Mouse (Mus musculus) liver, embryonic 11.5 days (tissue): Measurements from ENCODE around the gene Gipr. TPM values are rescaled to one million over a fixed set of nuclear protein-coding genes. Genes with fewer than 3 reads are reported as not detected.

Experiments
- ATAC-seq: fragments of 200-750 bp; cut with Nextera tagmentation; replicated peaks from 2 replicates; pipeline ENCODE4 v1.8.0; 2017; ENCODE audit warnings: moderate number of reproducible peaks, mild to moderate bottlenecking, moderate TSS enrichment, moderate library complexity; ENCODE audit not compliant: low FRiP score
- DNase-seq: peaks from one replicate; pipeline ENCODE4 v3.0.0-alpha.2; 2017; ENCODE audit warnings: low spot score
- H3K27ac ChIP-seq: fragments of 300-500 bp; sonication (generic); 2 replicates; pipeline ENCODE4 v1.5.1; 2014; ENCODE audit warnings: mild to moderate bottlenecking, low read depth, low read length, control low read depth
- H3K27me3 ChIP-seq: fragments of 300-500 bp; sonication (generic); replicated peaks from 2 replicates; pipeline ENCODE4 v1.6.1; 2014; ENCODE audit warnings: low read length, mixed read lengths; ENCODE audit not compliant: control insufficient read depth, insufficient read depth
- H3K36me3 ChIP-seq: fragments of 300-500 bp; sonication (generic); 2 replicates; pipeline ENCODE4 v1.6.1; 2014; ENCODE audit warnings: mild to moderate bottlenecking, low read length, moderate library complexity, mixed read lengths; ENCODE audit not compliant: control insufficient read depth, insufficient read depth
- H3K4me1 ChIP-seq: fragments of 300-500 bp; sonication (generic); replicated peaks from 2 replicates; pipeline ENCODE4 v1.6.1; 2014; ENCODE audit warnings: low read length, mixed read lengths; ENCODE audit not compliant: control insufficient read depth, insufficient read depth
- H3K4me2 ChIP-seq: fragments of 300-500 bp; sonication (generic); 2 replicates; pipeline ENCODE4 v1.6.1; 2014; ENCODE audit warnings: mild to moderate bottlenecking, control low read depth, moderate library complexity
- H3K4me3 ChIP-seq: fragments of 300-500 bp; sonication (generic); 2 replicates; pipeline ENCODE4 v1.5.1; 2014; ENCODE audit warnings: low read depth, low read length, control low read depth
- H3K9ac ChIP-seq: fragments of 300-500 bp; sonication (generic); 2 replicates; pipeline ENCODE4 v1.6.1; 2014; ENCODE audit warnings: low read depth, low read length, control low read depth
- H3K9me3 ChIP-seq: fragments of 300-500 bp; sonication (generic); 2 replicates; pipeline ENCODE4 v1.6.1; 2016; ENCODE audit warnings: low read length, inconsistent platforms, mixed read lengths; ENCODE audit not compliant: control insufficient read depth
- WGBS: fragments of 180-500 bp; shearing (Covaris S2); extraction: QIAGEN DNeasy Blood & Tissue Kit; methylation state at CpG from one replicate; pipeline ENCODE4 v1.1.7; 2014; 5-methylcytosine and 5-hydroxymethylcytosine counted together
- polyA plus RNA-seq: library from polyadenylated mRNA; unstranded; fragments of >200 nt; fragmentation: Nextera tagmentation; extraction: Ambion mirVana; gene quantifications from 2 replicates; pipeline ENCODE4 v1.2.1, GENCODE M21; 2014

Gene Gipr
- polyA plus RNA-seq, 1 experiment from 2014 or later: 0.73 TPM

DNA sequence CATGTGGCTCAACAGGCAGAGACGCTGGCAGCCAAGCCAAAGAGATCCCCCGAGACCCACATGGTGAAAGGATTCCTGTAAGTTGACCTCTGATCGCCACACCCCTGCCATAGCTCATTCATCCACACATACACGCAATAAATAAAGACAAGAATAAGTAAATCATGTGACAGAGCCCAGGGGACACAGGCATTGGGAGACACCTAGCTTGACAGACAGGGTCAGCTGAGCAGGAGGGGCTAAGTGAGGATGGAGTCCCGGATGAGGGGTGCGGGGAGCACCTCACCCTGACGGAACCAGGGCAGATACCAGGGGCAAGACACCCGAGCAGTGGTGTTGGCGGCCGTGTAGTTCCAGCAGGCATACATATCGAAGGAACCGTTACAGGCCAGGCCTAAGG, 2.2 kb downstream of the Gipr start:
- H3K4me1 ChIP-seq: peaks cover 41% of the 10 kb centered on the region
- peaks cover 2% of the 10 kb centered on the region; the same call in 1 of the 2 replicates for H3K9me3 ChIP-seq
- H3K4me3 ChIP-seq: no peak overlapping the region; the same call in 1 of the 2 replicates
- no peak overlapping the region for H3K27ac ChIP-seq
- no peak for DNase-seq
- H3K9ac ChIP-seq: no peak overlapping the region
- 29% methylated on average over 12 of the region's 12 CpGs for WGBS
- peaks cover 28% of the 10 kb centered on the region for H3K27me3 ChIP-seq
- no peaks in the 10 kb centered on the region for H3K36me3 ChIP-seq
- ATAC-seq: no peak
- peak overlapping the region; percentile 56 for H3K4me2 ChIP-seq

DNA sequence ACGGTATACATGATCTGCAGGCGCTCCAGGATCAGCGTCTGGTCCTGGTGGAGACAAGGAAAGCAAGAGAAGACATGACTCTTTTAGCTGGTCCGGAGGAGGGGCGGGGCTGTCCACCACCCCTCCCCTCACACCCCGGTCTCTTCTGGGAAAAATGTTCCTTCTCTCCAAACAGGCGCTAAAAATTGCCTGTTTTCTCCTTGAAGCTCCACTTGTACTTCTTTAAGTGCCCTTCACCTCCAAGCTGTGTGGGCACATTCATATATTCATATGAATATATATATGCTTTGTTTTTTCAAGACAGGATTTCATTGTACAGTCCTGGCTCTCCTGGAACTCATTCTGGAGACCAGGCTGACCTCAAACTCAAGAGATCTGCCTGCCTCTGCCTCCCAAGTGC, 3.0 kb downstream of the Gipr start:
- Histone ChIP-seq H3K27ac (no peak overlapping the region), H3K27me3 (peaks cover 30% of the 10 kb centered on the region), H3K9ac (no peak overlapping the region)

DNA sequence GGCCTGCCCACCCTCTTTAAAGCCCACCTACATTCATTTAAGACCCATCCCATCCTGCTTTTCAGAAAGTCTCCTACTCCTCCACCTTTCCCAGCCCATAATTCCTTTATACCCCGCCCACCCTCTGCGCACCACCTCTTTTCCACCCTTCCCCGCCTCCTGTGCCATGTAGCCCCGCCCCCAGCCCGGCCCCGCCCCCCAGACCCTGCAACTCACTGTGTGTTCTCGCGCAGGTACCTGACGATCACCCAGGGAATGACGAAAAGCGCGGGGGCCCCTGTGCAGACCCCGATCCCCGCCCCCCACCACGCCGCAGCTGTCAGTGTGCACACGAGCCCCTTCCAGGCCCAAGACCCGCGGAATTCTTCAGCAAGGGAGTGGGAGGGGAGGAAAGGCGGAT, 5.8 kb downstream of the Gipr start:
- H3K4me2 ChIP-seq: peak overlapping the region; percentile 83
- DNase-seq (peak; percentile 78), ATAC-seq (peak; percentile 67)
- peaks cover 26% of the 10 kb centered on the region for H3K27me3 ChIP-seq
- H3K27ac ChIP-seq: no peak overlapping the region
- H3K9ac ChIP-seq: no peak overlapping the region
- peaks cover 36% of the 10 kb centered on the region for H3K4me1 ChIP-seq
- no peaks in the 10 kb centered on the region for H3K9me3 ChIP-seq
- peaks cover under 1% of the 10 kb centered on the region; the same call in 1 of the 2 replicates for H3K36me3 ChIP-seq
- H3K4me3 ChIP-seq: peak overlapping the region; percentile 43
- 2% methylated on average over 20 of the region's 20 CpGs for WGBS

More for the DNA sequence above, 3.0 kb downstream of the Gipr start:
- Histone ChIP-seq H3K4me3 (no peak overlapping the region), H3K36me3 (no peaks in the 10 kb centered on the region), H3K9me3 (peaks cover 2% of the 10 kb centered on the region; the same call in 1 of the 2 replicates), H3K4me2 (no peak overlapping the region), H3K4me1 (peaks cover 41% of the 10 kb centered on the region)
- ATAC-seq (no peak), DNase-seq (no peak)
- 78% methylated on average over 7 of the region's 7 CpGs for WGBS

DNA sequence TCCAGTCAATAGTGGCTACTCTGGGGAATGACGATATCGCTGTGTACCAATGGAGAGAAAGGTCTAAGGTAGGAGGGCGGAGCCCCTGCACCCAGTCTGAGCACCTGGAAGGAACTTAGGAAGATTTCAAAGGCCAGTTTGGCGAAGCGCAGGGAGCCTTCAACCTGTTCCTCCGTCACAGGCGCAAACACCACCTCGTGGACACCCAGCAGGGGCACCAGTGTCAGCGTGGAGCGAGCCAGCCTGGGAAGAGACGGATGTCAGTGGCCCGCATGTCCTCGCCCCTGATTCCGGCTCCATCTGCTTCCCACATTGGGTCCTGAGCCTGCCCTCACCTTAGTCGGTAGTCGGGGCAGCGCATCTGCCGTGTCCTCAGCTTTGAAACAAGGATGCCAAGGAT, 6.5 kb downstream of the Gipr start:
- no peak for DNase-seq

DNA sequence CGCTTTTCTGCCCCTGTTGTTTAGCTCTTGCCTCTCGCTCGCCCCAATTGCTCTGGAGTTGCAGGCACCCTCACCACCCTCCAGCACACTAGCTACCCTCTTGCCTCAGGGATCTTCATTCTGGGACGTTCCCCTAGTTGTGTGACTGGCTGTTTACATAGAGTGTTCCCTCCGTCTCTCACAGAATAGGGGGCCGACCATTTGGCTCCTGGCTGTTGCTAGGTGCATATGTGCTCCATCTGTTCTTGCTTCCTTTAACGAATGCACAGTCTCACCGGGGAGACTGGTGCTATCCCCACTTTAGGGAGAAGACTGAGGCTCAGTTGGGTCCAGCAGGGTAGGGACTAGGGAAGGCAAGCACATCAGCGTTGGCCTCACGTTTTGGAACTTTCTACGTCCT, 7.3 kb downstream of the Gipr start:
- DNase-seq (no peak), ATAC-seq (no peak)
- Histone ChIP-seq H3K27me3 (peaks cover 12% of the 10 kb centered on the region), H3K36me3 (peaks cover 6% of the 10 kb centered on the region), H3K9ac (no peak overlapping the region), H3K4me1 (peaks cover 21% of the 10 kb centered on the region), H3K27ac (no peak overlapping the region), H3K4me3 (no peak overlapping the region), H3K9me3 (no peaks in the 10 kb centered on the region), H3K4me2 (no peak overlapping the region)
- WGBS: 69% methylated on average over 11 of the region's 11 CpGs

More for the DNA sequence above, 6.5 kb downstream of the Gipr start:
- Histone ChIP-seq H3K4me2 (peak overlapping the region; percentile 83), H3K4me1 (peaks cover 29% of the 10 kb centered on the region), H3K27me3 (peaks cover 19% of the 10 kb centered on the region), H3K9ac (no peak overlapping the region), H3K9me3 (no peaks in the 10 kb centered on the region), H3K4me3 (peak overlapping the region; percentile 43; the same call in 1 of the 2 replicates), H3K36me3 (peaks cover 6% of the 10 kb centered on the region; the same call in 1 of the 2 replicates), H3K27ac (no peak overlapping the region)
- 18% methylated on average over 18 of the region's 18 CpGs for WGBS
- no peak for ATAC-seq

DNA sequence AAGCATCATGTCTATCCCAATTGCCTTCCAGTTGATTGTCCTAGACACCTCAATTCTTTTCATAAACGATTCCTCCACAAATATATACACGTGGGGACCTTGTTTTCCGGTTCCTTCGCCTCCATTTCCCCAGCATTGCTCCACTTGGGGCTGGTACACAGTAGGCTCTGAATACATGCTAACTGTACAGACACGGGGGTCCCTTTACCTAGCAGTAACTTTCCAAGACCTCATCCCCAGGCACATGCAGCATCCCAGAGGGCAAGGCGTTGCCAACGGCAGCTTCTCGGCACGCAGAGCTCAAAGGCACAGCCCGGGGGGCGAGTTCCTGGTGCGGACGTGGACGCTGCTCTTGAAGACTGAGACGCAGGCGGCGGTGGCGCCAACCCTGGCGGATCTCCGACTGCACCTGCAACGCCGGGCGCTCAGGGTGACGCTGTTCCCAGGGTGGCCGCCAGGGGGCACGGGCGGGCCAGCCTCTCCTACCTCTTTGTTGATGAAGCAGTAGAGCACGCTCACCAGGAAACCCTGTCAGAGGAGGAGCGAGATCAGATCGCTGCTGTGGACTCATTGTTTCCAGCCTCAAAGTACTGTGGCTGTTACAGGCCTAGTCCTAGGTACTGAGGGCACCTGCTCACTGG, 8.6 kb downstream of the Gipr start:
- Histone ChIP-seq H3K36me3 (peaks cover 15% of the 10 kb centered on the region), H3K27ac (no peak overlapping the region), H3K9me3 (no peaks in the 10 kb centered on the region), H3K4me3 (peak overlapping the region; percentile 14), H3K4me1 (peaks cover 20% of the 10 kb centered on the region), H3K4me2 (peak overlapping the region; percentile 42), H3K9ac (no peak overlapping the region), H3K27me3 (peaks cover 12% of the 10 kb centered on the region)
- DNase-seq (peak; percentile 93), ATAC-seq (peak; percentile 76)
- WGBS: 6% methylated on average over 30 of the region's 30 CpGs

DNA sequence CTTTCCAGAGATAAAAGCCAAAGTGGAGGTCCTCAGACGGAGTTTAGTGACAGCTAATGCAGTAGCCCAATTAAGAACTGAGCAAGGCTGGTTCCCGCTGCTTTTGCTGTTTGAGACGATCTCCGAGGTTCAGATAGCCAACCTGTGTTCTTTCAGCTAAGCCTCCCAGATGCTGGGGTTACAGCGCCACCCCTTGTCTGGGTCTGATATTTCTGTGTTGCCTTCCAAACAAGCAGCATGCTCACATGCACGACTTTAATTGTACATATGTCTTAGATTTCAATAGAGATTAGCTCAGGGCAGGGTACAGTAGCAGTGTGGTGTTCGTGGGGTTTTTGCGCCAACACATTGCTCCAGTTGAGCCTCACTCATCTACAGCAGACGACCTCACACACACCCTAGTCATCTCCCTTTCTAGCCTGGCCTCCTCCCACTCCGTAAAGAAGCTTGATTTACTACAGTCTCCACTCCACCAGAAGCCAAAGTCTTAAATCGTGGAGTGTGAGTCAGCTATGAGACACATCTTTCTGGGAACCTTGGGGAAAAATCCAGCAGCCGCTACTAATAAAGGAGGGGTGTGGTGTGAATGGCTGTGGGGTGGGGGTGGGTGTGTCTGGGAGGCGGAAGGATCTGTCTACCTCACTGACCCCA, 10.0 kb downstream of the Gipr start:
- 59% methylated on average over 13 of the region's 13 CpGs for WGBS
- Histone ChIP-seq H3K4me3 (no peak overlapping the region), H3K4me1 (peaks cover 20% of the 10 kb centered on the region), H3K9me3 (no peaks in the 10 kb centered on the region), H3K27ac (no peak overlapping the region), H3K4me2 (no peak overlapping the region), H3K36me3 (peaks cover 15% of the 10 kb centered on the region), H3K27me3 (peaks cover 12% of the 10 kb centered on the region), H3K9ac (no peak overlapping the region)
- ATAC-seq (no peak), DNase-seq (no peak)

DNA sequence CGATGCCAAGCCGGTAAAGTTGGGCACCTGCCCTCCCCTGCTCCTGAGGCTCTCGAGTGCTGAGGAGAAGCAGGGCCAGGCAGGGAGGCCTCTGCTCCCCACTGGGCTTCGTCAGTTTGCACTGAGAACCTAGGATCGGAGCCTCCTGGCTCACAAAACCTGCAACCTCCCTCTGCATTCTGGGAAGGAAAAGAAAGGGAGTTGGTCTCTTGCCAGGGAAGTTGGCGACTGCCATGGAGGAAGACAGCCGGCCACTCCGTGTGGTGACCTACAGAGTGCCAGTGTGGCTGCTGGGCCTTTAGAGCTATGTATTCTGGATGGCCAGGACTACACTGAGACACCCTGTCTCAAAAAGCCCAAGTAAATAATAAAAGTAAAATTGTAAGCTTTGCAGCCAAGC, 11.1 kb downstream of the Gipr start:
- peaks cover 18% of the 10 kb centered on the region; the same call in 1 of the 2 replicates for H3K4me1 ChIP-seq
- peaks cover 15% of the 10 kb centered on the region for H3K36me3 ChIP-seq
- H3K27ac ChIP-seq: no peak overlapping the region
- DNase-seq: no peak
- WGBS: 83% methylated on average over 8 of the region's 8 CpGs
- no peak overlapping the region for H3K4me2 ChIP-seq
- no peak for ATAC-seq
- H3K27me3 ChIP-seq: peaks cover 12% of the 10 kb centered on the region
- H3K4me3 ChIP-seq: no peak overlapping the region
- H3K9ac ChIP-seq: no peak overlapping the region
- H3K9me3 ChIP-seq: no peaks in the 10 kb centered on the region
